Mouse (Mus musculus) lung, embryonic 16.5 days (tissue): ENCODE measurements around the gene Igf1r. TPM values are rescaled to one million over a fixed set of nuclear protein-coding genes. Genes with fewer than 3 reads are reported as not detected.

Source experiments
- ATAC-seq: fragments of 200-750 bp; cut with Nextera tagmentation; 2 replicates; pipeline ENCODE4 v1.8.0; 2017; ENCODE audit warnings: low read depth, mild to moderate bottlenecking, moderate library complexity
- H3K27ac ChIP-seq: fragments of 300-500 bp; sonication (generic); 2 replicates; pipeline ENCODE4 v1.5.1; 2014; ENCODE audit warnings: mild to moderate bottlenecking, control low read depth, low read length
- H3K27me3 ChIP-seq: fragments of 300-500 bp; sonication (generic); 2 replicates; pipeline ENCODE4 v1.6.1; 2014; ENCODE audit warnings: low read depth, low read length, mixed read lengths; ENCODE audit not compliant: control insufficient read depth, insufficient read depth
- H3K36me3 ChIP-seq: fragments of 300-500 bp; sonication (generic); 2 replicates; pipeline ENCODE4 v1.6.1; 2014; ENCODE audit warnings: low read length; ENCODE audit not compliant: control insufficient read depth, insufficient read depth
- H3K4me1 ChIP-seq: fragments of 300-500 bp; sonication (generic); replicated peaks from 2 replicates; pipeline ENCODE4 v1.6.1; 2014; ENCODE audit warnings: low read length, mixed read lengths; ENCODE audit not compliant: control insufficient read depth, insufficient read depth
- H3K4me2 ChIP-seq: fragments of 300-500 bp; sonication (generic); 2 replicates; pipeline ENCODE4 v1.6.1; 2014; ENCODE audit warnings: low read depth, low read length, control low read depth
- H3K4me3 ChIP-seq: fragments of 300-500 bp; sonication (generic); 2 replicates; pipeline ENCODE4 v1.5.1; 2014; ENCODE audit warnings: mild to moderate bottlenecking, low read length, control low read depth
- H3K9ac ChIP-seq: fragments of 300-500 bp; sonication (generic); 2 replicates; pipeline ENCODE4 v1.6.1; 2014; ENCODE audit warnings: low read length, control low read depth
- H3K9me3 ChIP-seq: fragments of 300-500 bp; sonication (generic); 2 replicates; pipeline ENCODE4 v1.6.1; 2016; ENCODE audit warnings: low read length; ENCODE audit not compliant: control insufficient read depth
- WGBS: fragments of 180-500 bp; shearing (Covaris S2); extraction: QIAGEN DNeasy Blood & Tissue Kit; methylation state at CpG from one replicate; pipeline ENCODE4 v1.1.7; 2014; 5-methylcytosine and 5-hydroxymethylcytosine counted together
- polyA plus RNA-seq: library from polyadenylated mRNA; unstranded; fragments of >200 nt; fragmentation: Nextera tagmentation; extraction: Ambion mirVana; gene quantifications from 2 replicates; pipeline ENCODE4 v1.2.1, GENCODE M21; 2015

The Igf1r gene
- polyA plus RNA-seq = 19.9 and 22.9 TPM in 2 replicates

DNA sequence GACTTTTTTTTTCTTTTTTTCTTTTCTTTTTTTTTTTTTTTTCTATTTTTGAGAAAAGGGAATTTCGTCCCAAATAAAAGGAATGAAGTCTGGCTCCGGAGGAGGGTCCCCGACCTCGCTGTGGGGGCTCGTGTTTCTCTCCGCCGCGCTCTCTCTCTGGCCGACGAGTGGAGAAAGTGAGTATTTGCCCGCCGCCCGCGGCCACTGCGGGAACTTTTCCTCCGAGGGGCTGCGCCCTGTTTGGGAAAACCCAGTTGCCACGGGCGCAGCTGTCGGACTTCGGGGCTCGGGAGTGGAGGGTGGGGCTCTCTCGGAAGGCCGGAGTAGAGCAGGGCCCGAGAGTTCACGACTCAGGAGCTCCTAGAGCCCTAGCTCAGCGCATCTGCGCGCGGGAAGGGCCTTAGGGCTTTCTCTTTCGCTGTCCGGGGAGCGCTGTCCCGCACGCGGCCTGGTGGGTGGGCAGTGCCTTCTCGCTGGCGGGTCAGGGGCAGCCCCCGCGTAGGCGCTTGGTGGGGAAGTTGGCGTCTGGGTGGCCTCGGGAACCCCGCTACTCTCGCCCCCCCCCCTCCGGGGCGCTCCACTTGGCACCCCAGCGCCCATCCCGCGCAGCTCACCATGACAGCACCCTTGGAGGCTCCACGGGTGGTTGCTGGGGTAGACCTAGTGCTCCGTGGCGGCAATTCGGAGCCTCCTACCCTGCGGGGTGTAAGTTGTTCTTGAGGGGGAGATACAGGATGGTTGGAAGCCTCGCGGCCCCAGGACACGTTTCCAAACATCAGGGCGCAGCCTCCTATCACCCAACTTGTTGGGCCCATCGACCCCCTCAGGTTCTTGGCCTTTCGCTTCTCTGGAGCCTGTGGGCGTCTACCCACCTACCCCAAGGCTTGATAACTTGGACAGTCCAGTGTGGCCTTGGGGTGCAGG is at the start of gene Igf1r:
Gene Igf1r, plus strand, starts transcription at position 51 of the 924 bp plus-strand sequence.
- Histone ChIP-seq H3K9ac (peak within 1 kb of the TSS; percentile 98), H3K4me1 (peaks cover 31% of the 10 kb centered on the region), H3K36me3 (no peaks in the 10 kb centered on the region), H3K4me2 (peak within 1 kb of the TSS; percentile 81), H3K9me3 (no peaks in the 10 kb centered on the region), H3K27ac (peak within 1 kb of the TSS; percentile 100), H3K4me3 (peak within 1 kb of the TSS; percentile 94), H3K27me3 (no peaks in the 10 kb centered on the region)
- ATAC-seq = no peak
- under 1% methylated on average over 57 of the region's 62 CpGs for WGBS

- ATAC-seq = no peak
These were observed 46.3 kb upstream of the Igf1r start for GRCm38 (mm10) chr7:67906358-67906757.

DNA sequence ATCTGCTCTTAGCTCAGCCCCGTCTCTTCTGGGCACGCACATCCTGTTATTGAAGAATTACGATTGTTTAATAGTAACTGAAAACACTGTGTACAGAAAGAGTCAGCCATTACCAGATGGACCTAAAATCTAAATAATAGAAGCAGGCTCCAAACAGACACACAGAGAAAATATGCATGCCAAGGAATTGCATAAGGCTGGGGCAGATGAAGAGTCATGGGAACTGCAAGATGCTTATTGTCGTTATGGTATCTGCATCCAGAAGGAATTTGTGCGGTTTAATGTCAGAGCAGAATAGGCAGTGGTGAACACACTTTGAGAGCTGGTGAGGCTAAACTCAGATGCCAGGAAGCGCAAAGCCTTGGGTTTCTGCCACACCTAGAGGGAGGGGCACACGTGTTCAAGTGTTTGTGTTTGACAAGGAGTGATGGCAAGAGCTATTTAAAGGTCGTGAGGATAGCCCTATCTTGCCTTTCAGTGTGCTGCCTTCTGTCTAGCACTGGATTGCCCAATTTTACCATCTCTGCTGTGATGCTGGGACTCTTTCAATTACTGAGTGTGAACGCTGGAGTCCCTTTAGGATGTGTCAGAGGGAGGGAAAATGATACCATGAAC is 44.7 kb upstream of the Igf1r start:
- WGBS = 44% methylated on average over 9 of the region's 9 CpGs
- no peak for ATAC-seq
- no peak overlapping the region for H3K9ac ChIP-seq

More at GRCm38 (mm10) chr7:67906358-67906757, 46.3 kb upstream of the Igf1r start:
- no peaks in the 10 kb centered on the region for H3K27me3 ChIP-seq
- H3K4me1 ChIP-seq = peaks cover 9% of the 10 kb centered on the region
- 75% methylated on average over 2 of the region's 2 CpGs for WGBS
- H3K4me3 ChIP-seq = no peak overlapping the region
- no peaks in the 10 kb centered on the region for H3K36me3 ChIP-seq
- H3K9me3 ChIP-seq = no peaks in the 10 kb centered on the region
- H3K27ac ChIP-seq = no peak overlapping the region
- no peak overlapping the region for H3K9ac ChIP-seq
- no peak overlapping the region for H3K4me2 ChIP-seq

DNA sequence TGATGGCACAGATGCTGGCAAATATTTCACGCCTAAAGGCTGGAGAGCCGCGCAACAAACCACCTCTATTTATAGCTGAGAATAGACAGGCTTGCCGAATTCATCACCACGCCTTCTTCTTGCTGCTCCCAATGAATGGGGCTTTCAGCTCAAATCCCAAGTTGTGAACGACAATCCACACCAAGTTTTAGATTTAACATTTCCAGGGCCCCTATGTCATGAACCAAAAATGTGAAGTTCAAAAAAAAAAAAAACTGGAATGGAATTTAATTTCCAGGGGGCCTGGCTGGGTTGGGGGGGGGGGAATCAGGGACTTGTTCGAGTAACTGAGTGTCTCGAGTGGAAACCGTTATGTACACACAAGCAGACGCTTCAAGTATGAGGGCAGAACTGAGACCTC is 42.1 kb upstream of the Igf1r start:
- Histone ChIP-seq H3K4me2 (peak overlapping the region; percentile 52), H3K36me3 (no peaks in the 10 kb centered on the region), H3K9ac (no peak overlapping the region), H3K9me3 (no peaks in the 10 kb centered on the region), H3K27ac (peak overlapping the region; percentile 92), H3K4me1 (peaks cover 17% of the 10 kb centered on the region), H3K27me3 (no peaks in the 10 kb centered on the region), H3K4me3 (peak overlapping the region; percentile 28)
- WGBS = 14% methylated on average over 10 of the region's 10 CpGs
- peak; percentile 78 for ATAC-seq

More for the DNA sequence above, 44.7 kb upstream of the Igf1r start:
- H3K4me2 ChIP-seq = no peak overlapping the region
- no peaks in the 10 kb centered on the region for H3K36me3 ChIP-seq
- no peak overlapping the region for H3K27ac ChIP-seq
- H3K4me3 ChIP-seq = no peak overlapping the region
- no peaks in the 10 kb centered on the region for H3K27me3 ChIP-seq
- peaks cover 16% of the 10 kb centered on the region for H3K4me1 ChIP-seq
- no peaks in the 10 kb centered on the region for H3K9me3 ChIP-seq

- peaks cover 18% of the 10 kb centered on the region for H3K4me1 ChIP-seq
- H3K4me2 ChIP-seq = peak overlapping the region; percentile 52
- H3K4me3 ChIP-seq = no peak overlapping the region; the same call in 1 of the 2 replicates
- peak overlapping the region; percentile 92 for H3K27ac ChIP-seq
- H3K27me3 ChIP-seq = no peaks in the 10 kb centered on the region
- 4% methylated on average over 3 of the region's 3 CpGs for WGBS
- H3K9me3 ChIP-seq = no peaks in the 10 kb centered on the region
- no peaks in the 10 kb centered on the region for H3K36me3 ChIP-seq
- ATAC-seq = peak; percentile 94
- peak overlapping the region; percentile 42; the same call in 1 of the 2 replicates for H3K9ac ChIP-seq
These were observed 41.7 kb upstream of the Igf1r start for GRCm38 (mm10) chr7:67910947-67911346.

- Histone ChIP-seq H3K4me1 (peaks cover 25% of the 10 kb centered on the region), H3K4me2 (no peak overlapping the region), H3K9ac (no peak overlapping the region), H3K4me3 (no peak overlapping the region), H3K9me3 (no peaks in the 10 kb centered on the region), H3K36me3 (no peaks in the 10 kb centered on the region), H3K27me3 (no peaks in the 10 kb centered on the region), H3K27ac (peak overlapping the region; percentile 92)
- WGBS = 37% methylated on average over 6 of the region's 6 CpGs
- ATAC-seq = no peak
These were observed 40.8 kb upstream of the Igf1r start for GRCm38 (mm10) chr7:67911841-67912240.

DNA sequence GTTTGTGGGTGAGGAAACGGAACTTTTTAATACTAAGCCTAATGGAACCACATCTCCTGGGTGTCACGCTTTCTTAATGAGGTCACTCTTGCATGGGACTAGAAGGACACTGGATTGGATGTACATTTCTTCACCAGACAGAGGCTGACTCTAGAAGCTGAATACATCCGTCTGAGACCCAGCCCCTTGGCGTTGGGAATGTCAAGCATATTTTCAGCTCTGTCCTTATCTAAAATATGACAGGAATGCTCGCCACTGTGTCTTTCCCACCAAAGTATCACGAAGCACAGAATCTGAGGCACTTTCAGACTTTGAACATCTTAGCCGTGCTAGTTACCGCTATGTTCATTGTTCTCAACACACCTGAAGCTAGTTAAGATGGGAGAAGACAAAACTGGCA is 35.7 kb upstream of the Igf1r start:
- 23% methylated on average over 8 of the region's 8 CpGs for WGBS
- ATAC-seq = peak; percentile 70; the same call in 1 of the 2 replicates
- Histone ChIP-seq H3K4me1 (peaks cover 17% of the 10 kb centered on the region), H3K9ac (no peak overlapping the region), H3K9me3 (no peaks in the 10 kb centered on the region), H3K27me3 (no peaks in the 10 kb centered on the region), H3K4me3 (no peak overlapping the region), H3K36me3 (no peaks in the 10 kb centered on the region), H3K27ac (no peak overlapping the region), H3K4me2 (no peak overlapping the region)

- Histone ChIP-seq H3K36me3 (no peaks in the 10 kb centered on the region), H3K4me2 (no peak overlapping the region), H3K4me3 (no peak overlapping the region), H3K27ac (no peak overlapping the region), H3K27me3 (no peaks in the 10 kb centered on the region), H3K4me1 (peaks cover 16% of the 10 kb centered on the region), H3K9ac (no peak overlapping the region), H3K9me3 (no peaks in the 10 kb centered on the region)
- 80% methylated on average over 2 of the region's 2 CpGs for WGBS
- no peak for ATAC-seq
These were observed 34.9 kb upstream of the Igf1r start for GRCm38 (mm10) chr7:67917753-67918152.

GRCm38 (mm10) chr7:67919467-67919866 is 33.2 kb upstream of the Igf1r start:
- H3K4me2 ChIP-seq = no peak overlapping the region
- H3K27ac ChIP-seq = no peak overlapping the region
- H3K36me3 ChIP-seq = no peaks in the 10 kb centered on the region
- H3K4me3 ChIP-seq = no peak overlapping the region
- no peaks in the 10 kb centered on the region for H3K27me3 ChIP-seq
- H3K9ac ChIP-seq = no peak overlapping the region
- H3K4me1 ChIP-seq = peaks cover 21% of the 10 kb centered on the region
- ATAC-seq = no peak
- no peaks in the 10 kb centered on the region for H3K9me3 ChIP-seq
- 47% methylated on average over 3 of the region's 3 CpGs for WGBS
